Mouse (Mus musculus): ENCODE measurements around the gene Smyd3.

The Smyd3 gene

DNA sequence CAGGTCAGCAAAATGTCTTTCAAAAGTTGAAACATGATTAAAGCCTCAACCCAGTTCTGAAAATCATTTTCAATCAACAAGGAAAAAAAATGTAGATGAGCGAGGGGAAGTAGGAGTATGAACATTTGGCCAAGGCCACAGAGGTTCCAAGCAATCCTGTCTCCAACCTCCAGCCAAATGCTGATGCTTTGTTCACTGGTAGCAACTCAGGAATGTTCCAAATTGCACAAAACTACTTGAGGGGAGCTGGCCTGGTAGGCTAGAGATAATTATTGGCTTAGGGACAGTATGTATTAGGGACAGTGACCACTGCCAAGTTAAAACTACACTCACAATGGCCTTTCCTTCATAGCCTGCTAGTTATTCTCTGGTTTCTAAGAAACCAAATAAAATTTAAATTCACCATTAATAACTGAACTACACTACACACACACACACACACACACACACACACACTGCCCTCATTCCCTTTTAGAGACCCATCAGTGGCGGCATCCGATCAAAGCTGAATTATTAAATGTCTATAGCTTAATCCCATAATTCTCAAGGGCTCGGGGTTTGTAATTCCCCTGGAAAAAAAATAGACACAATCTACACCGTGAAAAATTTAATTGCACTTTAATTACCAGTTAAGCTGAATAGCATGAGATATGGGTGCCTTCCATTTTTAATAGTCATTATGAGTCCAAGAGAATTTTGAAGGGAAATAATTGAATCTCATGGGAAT, 514.3 kb downstream of the Smyd3 start:
- DNase-seq: no peak

DNA sequence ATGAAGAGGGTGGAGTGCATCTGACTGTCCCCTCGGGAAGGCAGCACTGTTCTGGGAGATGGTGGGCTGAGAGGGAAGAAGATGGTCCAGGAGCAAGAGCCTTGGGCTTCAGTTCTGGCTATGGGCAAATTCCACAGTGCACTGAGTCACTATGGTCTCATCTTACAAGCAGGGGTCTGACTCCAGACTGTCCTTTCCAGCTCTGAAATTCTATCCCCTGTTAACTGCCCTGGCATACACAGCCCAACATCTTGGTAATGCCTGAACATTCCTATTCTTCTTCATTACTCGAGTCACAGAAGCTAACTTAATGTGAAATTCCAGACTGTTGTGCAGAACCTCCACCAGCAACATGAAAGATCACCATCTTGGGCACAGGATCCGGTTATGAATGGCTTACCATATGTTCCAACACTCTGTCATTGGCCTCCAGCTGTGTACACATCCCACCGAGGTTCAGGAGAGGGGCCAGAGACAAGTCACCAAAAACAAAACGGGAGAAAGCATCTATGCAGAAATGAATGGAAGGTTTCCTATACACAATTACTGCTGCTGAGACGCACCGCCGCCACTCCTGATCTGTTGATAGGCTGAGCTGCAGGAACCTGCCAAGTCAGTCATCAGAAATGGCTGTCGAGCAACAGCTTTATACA, 517.8 kb downstream of the Smyd3 start:
- DNase-seq: no peak

DNA sequence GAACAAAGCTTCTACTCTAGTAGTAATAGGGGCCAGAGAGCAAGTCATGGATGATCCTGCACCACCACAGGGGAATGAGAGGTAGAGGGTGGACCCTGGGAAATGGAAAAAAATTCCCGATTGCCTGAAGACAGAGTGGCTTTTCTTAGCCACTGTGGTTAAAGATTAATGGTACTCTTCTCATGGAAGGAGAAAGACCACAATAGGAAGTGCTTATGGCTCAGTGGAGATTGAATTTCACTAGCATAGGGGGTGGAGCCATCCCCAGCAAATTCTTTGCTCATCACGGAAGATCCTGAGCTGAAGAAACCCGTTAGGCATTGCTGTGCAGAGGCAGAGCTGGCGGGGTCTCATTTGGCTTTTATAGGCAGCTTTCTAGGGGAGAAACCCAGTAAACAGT, 520.0 kb downstream of the Smyd3 start:
- DNase-seq: no peak

DNA sequence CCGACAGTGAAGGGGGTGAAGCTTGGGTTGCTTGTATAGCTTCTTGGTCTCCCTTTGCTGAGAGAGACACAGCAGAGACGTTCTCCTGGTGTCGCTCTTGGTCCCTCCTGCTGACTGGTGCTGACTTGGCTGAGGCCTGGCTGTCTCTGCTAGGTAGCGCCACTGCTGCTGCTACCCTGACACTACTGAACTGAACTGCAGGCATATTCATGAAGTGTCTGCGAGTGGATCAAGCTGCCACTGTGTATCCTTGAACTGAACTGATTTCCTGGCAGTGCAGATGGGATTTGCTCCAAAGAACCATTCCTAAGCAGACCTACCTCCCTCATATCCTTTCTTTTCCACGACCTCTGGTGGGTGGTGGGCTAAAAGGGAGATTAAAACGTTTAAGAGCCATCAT, 523.6 kb downstream of the Smyd3 start:
- DNase-seq: no peak

DNA sequence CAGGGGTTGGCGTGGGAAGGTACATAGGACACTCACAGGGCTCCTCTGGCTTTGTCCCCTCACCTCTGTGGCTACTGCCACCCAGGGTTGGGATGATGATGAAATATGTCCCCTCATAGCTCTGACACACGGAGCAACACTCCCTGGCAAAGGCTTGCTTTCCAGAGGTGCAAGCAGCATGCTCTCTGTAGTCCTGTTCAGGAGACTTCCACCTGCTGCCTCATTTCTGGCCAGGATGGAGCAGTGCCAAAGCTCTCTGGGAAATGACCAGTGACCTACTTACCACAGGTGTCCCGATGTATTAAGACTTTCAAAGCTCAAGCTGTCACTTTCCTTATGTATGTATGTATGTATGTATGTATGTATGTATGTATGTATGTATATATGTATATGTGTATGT, 525.3 kb downstream of the Smyd3 start:
- no peak for DNase-seq

DNA sequence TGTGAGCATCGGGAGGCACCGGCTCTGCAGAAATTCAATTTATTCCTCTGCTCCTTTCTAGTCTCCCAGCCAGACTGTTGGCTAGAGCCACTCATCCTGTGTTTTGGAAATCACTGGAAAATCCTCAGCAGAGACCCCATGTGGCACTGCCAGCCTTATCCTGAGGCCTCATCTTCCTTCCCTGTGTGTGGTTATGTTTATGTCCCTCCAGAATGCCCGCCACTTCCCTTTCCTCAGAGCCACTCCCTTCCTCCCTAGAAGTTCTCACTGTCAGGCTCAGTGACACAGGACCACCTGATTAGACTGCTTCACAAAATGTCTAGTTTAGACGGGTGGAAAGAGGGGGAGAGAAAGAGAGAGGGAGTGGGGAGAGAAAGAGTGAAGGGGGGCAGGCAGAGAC, 526.4 kb downstream of the Smyd3 start:
- no peak for DNase-seq

DNA sequence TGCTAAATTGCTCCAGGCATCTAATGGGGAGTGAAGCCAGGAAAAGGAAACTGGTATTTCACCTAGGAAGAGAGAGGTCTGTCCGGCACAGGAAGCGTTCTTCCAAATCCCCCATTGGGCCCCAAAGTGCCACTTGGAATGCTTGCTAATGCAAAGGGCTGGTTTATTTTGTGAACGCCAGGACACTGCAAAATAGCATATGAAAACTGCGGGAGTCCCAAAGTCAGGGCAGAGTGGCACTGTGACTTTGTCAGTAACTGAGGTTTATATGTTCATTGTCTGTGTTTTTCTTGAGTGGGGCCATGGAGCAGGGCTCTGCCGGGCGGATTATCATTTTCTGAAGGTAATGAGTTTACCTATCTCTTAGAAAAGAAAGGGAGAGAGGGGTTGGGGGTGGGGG, 526.8 kb downstream of the Smyd3 start:
- no peak for DNase-seq

DNA sequence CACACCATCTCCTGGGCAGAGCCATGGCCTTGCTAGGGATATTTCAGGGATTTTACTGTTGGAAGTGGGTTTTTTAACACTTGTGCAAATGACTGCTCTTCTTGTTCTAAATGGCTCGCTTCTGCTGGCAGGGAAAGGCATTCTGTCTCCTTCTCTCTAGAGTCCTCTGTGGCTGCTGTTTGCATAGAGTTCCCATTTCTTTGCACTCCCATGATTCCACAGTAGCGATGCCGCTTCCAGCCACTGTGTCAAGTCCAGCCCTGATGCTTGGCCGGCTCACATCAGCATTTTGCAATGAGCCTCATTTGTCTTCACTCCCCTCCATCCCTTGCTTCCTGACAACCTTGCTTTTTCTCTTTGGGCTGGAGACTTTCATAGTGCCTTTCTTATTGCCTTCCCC, 528.4 kb downstream of the Smyd3 start:
- DNase-seq: no peak

DNA sequence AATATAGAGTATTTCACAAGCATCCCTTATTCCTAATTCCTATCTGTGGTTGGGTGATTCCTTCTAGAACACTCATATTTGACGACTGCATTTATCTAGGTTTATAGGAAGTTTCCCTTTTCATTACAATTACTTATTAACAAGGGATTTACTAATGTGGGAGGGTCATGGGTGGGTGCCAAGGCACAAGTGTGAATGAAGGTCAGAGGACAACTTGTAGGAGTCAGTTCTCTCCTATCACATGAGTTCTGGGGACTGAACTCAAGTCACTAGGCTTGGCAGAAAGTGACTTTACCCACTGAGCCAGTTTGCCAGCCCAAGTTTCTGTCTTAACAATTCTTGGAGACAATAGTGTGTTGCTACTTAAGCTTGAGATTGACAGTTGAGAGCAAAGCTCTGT, 529.7 kb downstream of the Smyd3 start:
- no peak for DNase-seq

DNA sequence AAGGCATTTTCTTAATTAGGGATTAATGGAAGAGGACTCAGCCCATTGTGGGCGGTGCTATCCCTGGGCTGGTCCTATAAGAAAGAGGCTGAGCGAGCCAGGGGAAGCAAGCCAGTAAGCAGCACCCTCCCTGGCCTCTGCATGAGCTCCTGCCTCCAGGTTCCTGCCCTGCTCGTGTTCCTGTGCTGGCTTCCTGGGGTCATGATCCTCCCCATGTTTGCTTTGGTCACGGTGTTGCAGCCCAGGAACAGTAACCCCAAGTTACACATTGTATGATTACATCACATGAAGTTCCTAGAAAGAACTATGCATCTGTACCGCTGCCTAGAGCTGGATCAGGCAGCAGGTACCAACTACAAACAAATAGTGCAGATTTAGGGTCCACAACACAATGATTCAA, 536.2 kb downstream of the Smyd3 start:
- DNase-seq: no peak

DNA sequence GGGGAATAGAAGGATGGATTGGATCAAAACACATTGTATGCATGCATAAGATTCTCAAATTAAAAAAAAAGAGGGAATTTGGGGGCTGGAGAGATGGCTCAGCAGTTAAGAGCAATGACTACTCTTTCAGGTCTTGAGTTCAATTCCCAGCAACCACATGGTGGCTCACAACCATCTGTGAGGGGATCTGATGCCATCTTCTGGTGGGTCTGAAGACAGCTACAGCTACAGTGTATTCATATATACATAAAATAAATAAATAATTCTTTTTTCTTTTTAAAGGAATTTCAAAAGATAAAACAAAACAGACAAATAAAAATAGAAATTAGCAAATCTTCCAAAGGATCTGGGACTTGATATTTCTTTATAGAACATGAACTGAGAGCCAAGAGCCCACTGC, 537.7 kb downstream of the Smyd3 start:
- DNase-seq: no peak

DNA sequence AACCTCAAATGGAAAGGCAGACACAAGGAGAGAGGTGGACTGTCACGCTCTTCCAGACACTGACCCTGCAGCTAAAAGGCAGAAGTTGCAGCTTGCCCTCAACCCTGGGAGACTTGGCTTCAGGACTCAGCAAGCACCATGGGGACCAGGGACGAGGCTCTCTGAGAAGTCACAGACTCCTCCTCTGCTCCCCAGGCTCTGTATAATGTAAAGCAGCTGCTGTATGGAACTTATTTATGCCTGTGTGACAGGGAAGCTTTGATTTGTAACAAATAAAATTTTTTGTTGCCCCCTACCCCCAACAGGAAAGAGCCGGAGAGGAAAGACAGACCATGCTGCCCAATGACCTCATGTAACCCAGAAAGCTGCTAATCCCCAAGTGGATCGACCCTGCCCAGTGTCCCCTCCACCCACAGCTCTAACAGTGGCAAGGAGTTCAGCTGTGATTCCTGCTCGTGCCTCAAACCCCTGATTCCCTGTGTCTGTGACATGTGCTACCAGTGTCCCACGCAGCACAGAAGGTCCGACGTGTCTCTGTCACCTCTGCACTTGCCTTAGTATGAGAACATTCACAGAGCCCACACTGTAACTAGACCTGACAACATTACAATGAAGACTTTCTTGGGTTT, 539.1 kb downstream of the Smyd3 start:
- no peak for DNase-seq

DNA sequence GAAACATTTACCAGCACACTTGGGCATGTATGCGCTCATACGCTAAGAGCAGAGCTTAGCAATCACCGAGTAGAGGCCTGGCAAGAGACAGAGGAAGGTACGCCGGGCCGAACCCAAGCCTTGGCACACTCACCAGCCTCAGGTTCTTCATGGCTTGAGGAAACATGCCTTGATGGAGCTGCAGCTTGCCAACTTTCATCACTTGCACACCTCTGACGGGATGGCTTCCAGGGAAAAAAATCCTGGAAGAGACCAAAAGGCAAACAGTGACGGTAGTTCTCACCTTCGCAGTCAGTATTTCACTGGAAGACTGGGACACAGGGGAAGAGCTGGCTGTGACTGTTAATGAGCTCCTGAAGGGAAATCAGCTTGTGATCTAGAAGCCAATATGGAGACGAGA, 545.8 kb downstream of the Smyd3 start:
- DNase-seq: no peak

DNA sequence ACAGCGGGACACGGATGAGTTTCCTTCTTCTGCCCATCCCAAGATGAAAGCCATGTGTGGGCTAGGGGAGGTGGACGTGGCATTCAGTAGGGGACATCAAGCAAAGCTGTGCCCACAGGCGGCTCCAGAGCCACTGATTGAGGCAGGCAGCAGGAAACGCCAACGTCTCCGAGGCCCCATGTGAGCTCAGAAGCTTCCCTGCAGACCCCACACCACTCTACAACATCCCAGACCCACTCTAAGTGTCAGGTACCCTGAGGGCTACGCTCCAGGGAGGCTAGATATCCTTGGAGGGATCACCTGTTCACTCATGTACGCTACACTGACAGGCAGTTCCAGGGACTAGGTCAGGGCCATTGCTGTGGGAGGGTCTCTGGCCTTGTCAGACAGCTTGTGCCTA, 556.2 kb downstream of the Smyd3 start:
- DNase-seq: no peak

DNA sequence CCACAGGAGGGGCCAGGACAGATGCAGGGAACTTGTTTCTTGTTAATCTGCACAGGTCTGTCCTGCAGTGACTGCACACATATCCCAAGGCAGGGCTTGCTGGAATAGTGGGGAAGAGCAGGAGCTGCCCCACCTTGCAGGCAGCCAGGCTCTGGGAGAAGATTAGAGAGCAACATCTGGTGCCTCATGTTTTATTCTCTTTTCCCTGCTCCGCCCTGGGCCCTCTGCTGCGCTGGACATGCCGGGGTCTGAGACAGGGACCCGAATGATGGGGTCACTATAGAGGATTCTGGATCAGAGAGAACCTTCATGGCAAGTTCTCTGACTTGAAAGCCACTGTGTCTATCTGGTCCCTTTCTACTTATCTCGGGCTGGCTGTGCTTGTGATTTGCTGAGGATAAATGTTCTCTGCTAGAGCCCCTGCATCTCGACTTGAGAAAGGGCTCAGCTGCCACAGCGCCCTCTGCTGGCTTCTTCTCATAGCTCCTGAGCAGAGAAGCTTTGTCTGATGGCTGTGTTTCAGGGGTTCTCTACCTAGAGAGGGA, 557.8 kb downstream of the Smyd3 start:
- peak; percentile 97 for DNase-seq

DNA sequence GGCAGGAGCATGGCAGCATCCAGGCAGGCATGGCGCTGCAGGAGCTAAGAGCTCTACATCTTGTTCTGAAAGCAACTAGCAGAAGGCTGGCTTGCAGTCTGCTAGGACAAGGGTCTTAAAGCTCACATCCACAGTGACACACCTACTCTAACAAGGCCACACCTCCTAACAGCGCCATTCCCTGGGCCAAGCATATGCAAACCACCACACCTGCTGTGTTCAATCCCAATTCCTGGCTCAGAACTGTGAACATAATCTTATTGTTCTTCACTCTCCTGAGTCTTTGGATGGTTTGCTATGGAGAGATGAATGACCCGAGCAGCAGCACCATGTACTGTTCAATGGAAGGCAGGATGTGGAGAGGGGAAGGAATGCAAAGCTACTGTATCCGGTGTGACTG, 559.2 kb downstream of the Smyd3 start:
- DNase-seq: no peak

DNA sequence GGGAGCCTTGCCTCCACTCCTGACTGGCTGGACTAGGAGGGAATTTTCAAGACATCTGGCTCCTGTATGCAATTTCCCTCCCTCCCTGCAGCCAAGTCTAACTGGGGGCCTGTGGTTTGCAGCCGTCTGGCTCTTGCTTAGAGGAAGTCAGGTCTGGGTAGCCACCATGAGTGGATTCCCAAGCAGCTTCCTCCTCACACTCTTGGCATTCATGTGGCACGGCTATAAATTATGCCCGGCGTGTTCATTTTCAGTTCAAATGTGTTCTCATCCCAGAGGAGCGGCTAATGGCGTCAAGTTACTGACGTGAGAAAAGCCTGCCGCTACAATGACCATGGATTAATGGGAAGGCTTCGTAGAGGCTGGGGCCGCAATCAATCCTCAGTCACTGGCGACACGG, 564.9 kb downstream of the Smyd3 start:
- no peak for DNase-seq

DNA sequence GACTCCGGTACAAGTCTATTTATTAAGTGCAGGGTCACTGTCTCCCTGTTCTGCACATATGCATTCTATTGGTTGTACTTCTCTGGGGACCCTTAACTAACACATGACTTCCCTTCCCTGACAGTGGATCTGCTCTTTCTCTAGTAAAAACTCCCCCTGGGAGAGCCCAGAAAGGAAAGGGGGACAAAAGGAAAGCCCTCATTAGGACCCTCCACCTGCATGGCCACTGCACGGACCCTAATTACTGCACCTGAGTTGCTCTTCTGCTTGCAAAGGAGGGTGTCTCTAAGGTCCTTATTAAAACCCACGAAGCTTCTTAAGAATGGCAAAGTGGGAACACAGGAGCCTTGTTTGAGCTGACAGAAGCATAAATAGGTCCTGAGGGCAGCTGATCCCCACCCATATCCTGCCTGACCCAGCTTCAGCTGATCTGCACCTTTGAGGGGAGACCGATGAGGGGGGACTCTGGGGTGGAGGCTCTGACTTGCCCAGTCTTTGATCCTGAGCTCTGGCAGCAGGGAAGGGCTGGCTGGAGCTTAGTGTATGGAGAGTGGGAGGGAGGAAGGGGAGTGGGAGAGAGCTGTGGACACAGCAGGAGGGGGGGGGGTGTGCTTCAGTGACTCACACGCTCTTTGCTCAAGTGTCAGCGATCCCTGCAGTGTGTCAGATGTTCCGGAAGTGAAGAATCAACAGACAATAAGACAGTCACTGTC, 575.4 kb downstream of the Smyd3 start:
- DNase-seq: no peak

DNA sequence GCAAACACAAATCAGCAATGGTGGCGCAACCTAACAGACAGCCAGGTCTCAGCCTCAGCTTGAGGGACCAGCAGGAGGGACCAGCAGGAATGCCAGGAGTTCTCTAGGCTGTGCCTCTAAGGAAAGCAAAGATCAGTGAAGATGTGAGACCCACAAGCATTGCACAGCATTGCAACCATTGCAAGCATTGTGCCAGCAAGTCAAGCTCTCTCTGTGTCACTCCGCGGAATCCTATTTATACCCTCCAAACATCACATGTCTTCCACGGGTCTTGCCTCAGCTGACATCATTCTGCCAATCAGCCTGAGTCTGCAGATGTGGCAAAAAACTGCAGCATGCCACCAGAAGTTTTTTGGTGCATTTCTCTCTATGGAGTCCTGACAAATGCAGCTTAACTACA, 577.5 kb downstream of the Smyd3 start:
- DNase-seq: no peak

DNA sequence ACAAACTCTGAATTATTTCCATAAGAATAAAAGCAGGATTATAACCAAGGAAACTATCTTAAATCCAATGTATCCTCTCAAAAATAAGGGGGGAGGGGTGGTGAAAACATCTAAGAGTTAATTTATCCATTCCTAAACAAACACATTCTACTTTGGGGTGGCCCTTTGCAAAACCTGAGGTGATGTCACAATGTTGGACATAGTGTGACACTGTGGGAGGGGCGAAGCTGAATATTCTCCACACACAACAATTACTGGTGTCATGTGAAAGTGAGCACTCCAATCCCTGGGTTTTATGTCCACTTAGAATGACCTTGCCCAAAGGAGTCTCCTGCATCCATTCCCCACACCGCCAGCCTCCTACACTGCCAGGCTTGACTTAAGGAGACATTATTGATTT, 580.9 kb downstream of the Smyd3 start:
- DNase-seq: no peak

DNA sequence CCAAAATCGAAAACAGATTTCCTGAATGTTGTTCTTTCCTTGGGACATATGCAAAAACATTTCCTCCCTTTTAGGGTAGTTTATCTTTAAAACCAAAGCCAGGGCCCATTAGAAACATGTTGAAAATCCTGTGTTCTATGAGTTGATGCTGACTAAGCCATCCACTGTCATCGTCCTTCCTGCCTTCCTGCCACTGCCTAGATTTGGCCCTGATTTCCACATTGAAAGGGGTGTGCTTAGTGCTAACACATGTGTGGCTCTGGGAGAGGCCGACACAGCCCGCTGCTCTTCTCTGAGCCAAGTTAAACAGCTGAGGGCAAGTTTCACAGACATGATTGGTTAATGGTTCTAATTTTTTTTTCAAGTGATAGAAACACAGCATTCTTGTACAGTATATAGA, 581.4 kb downstream of the Smyd3 start:
- DNase-seq: no peak

DNA sequence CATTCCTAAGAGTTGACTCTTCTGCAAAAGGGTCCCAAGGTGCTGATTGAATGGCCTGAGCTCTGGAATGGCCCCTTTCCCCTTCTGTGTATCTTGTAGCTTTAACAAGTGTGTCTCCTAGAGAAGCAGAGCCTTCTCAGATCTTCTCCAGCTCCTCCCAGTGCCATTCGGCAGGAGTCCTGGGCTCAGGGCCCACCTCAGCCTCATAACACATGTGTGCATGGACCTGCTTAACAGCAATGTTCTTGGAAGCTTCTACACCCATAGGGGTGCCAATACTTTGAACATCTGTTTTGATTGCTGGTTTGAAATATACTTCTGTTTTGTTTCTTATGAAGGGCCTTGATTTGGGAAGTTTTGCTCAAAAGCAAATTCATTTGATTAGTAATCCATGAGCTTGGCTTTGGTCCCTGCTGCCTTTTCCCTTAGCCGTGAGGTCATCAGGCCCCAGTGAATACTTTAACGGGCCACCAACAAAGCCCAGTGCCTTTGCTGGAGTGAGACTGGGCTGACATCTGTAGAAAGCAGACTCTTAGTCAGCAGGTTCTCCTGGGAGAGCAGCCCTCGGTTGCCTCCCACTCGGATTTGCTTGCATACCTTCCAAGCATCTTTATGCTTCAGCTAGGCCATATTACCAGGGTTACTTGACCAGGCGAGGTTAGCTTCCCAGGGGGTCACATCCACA, 583.7 kb downstream of the Smyd3 start:
- no peak for DNase-seq

DNA sequence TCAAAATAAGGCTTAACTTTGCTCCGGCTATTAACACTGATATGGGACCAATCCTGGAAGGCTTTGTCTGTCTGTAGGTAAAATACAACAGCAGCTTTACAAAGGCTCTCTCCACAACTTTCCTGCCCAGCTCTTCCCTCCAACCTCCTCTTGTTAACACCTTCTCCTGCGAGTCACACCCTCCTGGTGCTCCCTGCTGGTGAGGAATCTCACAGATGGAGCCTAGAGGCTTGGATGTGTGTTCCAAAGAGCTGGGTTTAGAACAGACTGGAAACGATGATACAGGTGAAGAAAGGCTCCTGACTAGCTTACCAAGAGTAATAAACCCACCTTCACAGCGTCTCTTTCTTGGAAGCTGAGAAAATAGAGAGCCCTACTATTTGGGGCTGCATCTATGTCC, 588.3 kb downstream of the Smyd3 start:
- DNase-seq: no peak
